Mouse (Mus musculus) olfactory bulb, adult 2 months (tissue): Measurements from ENCODE around the gene Cygb. TPM values are rescaled to one million over a fixed set of nuclear protein-coding genes. Genes with fewer than 3 reads are reported as not detected.

Experiments
- H3K27ac ChIP-seq: fragments of 200-500 bp; 2 replicates; pipeline ENCODE4 v1.5.1; 2012; ENCODE audit warnings: low read depth, low read length; ENCODE audit not compliant: insufficient read depth
- H3K4me1 ChIP-seq: fragments of 200-500 bp; 2 replicates; pipeline ENCODE4 v1.6.1; 2012; ENCODE audit warnings: low read length; ENCODE audit not compliant: control insufficient read depth, insufficient read depth
- H3K4me3 ChIP-seq: fragments of 200-500 bp; 2 replicates; pipeline ENCODE4 v1.5.1; 2012; ENCODE audit warnings: mild to moderate bottlenecking, low read depth, low read length, moderate library complexity; ENCODE audit not compliant: insufficient read depth
- CTCF ChIP-seq: fragments of 200-500 bp; IDR thresholded peaks from 2 replicates; pipeline ENCODE4 v1.5.1; 2012; ENCODE audit warnings: low read depth, mild to moderate bottlenecking, low read length, moderate library complexity; ENCODE audit not compliant: insufficient read depth
- POLR2A ChIP-seq: fragments of 200-500 bp; IDR thresholded peaks from 2 replicates; pipeline ENCODE4 v1.6.1; 2012; ENCODE audit warnings: mild to moderate bottlenecking, low read depth, low read length, moderate library complexity; ENCODE audit not compliant: insufficient read depth
- WGBS: fragments of 180-500 bp; shearing (Covaris S2); methylation state at CpG from one replicate; pipeline ENCODE4 v1.1.7; 2018; 5-methylcytosine and 5-hydroxymethylcytosine counted together
- polyA plus RNA-seq: library from polyadenylated mRNA; stranded (reverse); fragments of >200 nt; gene quantifications from 2 replicates; pipeline ENCODE4 v1.2.4, GENCODE M21; 2012; ENCODE audit warnings: low replicate concordance; ENCODE audit not compliant: missing spikeins, insufficient read depth, insufficient read length

Gene Cygb
- polyA plus RNA-seq, 1 experiment: not detected

DNA sequence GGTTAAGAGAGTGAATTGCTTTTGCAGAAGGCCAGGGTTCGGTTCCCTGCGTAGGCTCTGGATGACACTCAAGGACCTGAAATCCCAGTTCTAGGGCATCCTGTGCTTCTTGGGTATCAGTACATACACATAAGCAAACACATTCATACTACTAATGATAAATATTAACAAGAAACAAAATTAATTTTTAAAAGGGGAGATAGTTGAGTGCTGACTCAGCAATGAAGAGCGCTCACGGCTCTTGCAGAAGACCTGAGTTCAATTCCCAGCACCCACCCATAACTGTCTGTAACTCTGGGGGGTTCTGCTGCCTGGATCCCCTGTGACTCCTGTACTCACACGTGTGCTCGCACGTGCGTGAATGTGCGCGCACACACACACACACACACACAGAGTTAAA is 35.5 kb upstream of the Cygb start:
- no peak overlapping the region for H3K4me3 ChIP-seq
- peaks cover 7% of the 10 kb centered on the region for H3K4me1 ChIP-seq
- TF ChIP-seq CTCF (no peak), POLR2A (no peak)
- no peak overlapping the region for H3K27ac ChIP-seq
- 96% methylated on average over 10 of the region's 10 CpGs for WGBS

DNA sequence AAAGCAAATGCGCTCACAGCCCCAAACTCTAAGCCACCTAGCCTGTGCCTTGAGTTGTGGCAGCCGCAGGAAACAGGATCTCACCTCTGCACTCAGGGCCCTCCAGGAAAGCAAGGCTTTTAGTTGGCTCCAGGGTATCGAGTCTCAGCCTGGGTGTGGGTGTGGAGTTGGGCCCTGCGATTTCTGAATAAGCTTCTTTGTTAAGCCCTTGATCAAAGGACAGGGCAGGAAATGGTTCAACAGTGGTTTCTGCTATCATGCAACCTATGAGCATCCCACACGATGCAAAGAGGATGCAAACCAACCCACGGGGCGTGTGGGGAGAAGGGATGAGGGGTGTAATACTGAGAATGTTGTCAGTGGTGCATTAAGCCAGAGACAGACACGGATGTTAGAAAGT is 33.8 kb upstream of the Cygb start:
- no peak overlapping the region for H3K27ac ChIP-seq
- no peak overlapping the region for H3K4me3 ChIP-seq
- TF ChIP-seq POLR2A (no peak), CTCF (no peak)
- H3K4me1 ChIP-seq: no peaks in the 10 kb centered on the region
- WGBS: 65% methylated on average over 8 of the region's 8 CpGs

DNA sequence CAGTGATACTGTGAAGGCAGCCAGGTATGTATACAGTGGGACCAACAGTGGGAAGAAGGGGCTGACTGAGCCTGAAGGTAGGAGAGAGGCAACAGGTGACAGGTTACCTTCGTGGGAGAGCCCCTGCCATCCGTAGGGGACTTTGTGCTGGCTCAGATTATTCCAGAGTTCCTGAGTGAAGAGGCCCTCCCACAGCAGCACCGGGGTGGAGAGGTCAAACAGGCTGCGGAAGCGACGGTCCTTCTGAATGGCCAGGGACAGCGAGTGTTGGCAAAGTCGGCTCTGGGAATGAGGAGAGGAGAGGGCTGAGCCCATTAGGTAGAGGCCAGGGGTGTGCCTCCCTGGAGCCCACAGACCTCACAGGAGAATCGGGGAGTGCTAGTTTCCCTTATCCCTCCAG is 31.6 kb upstream of the Cygb start:
- Histone ChIP-seq H3K4me3 (no peak overlapping the region), H3K4me1 (no peaks in the 10 kb centered on the region), H3K27ac (no peak overlapping the region)
- TF ChIP-seq POLR2A (no peak), CTCF (no peak)
- 83% methylated on average over 9 of the region's 9 CpGs for WGBS

GRCm38 (mm10) chr11:116683777-116684176 is 29.7 kb upstream of the Cygb start:
- TF ChIP-seq CTCF (no peak), POLR2A (no peak)
- 82% methylated on average over 4 of the region's 4 CpGs for WGBS
- H3K4me3 ChIP-seq: no peak overlapping the region
- H3K4me1 ChIP-seq: 0 out of 2 replicates have a peak, but pooled peaks cover 3% of the 10 kb centered on the region
- H3K27ac ChIP-seq: no peak overlapping the region

DNA sequence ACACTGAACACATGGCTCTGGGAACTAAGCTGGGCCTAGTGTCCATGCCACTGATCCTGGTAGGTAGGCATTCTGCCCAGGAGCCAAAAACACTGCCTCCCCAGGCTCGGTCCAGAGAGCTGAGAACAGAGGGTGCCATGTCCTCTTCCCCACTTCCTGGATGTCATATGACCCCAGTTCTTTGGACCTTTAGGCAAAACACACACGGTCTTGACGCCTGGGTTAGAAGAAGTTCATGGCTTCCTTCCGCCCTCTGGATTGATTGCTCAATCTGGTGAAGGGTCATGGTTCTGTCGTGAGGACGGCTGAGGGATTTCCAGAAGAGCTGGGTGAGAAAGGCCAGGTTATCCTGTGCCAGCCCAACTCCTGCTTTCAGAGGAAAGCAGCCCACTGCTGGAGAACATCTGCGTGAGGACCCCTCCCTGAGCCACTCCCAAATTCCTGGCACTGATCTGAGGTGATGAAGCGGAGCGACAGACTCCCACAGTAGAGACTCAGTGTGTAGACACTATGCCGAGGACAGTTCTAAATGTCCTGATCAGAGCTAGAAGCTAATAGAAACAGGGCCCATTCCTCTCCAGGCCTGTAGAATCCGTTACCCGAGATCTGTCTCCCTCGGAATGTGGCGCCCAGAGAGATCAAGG is 28.5 kb upstream of the Cygb start:
- Histone ChIP-seq H3K4me1 (0 out of 2 replicates have a peak, but pooled peaks cover 3% of the 10 kb centered on the region), H3K27ac (no peak overlapping the region), H3K4me3 (no peak overlapping the region)
- TF ChIP-seq CTCF (no peak), POLR2A (no peak)
- 86% methylated on average over 14 of the region's 14 CpGs for WGBS

- 83% methylated on average over 4 of the region's 4 CpGs for WGBS
- Histone ChIP-seq H3K4me1 (0 out of 2 replicates have a peak, but pooled peaks cover 3% of the 10 kb centered on the region), H3K27ac (no peak overlapping the region), H3K4me3 (no peak overlapping the region)
- no peak for TF ChIP-seq CTCF
- no peak for TF ChIP-seq POLR2A
Observed at GRCm38 (mm10) chr11:116681147-116681546, 27.0 kb upstream of the Cygb start.

DNA sequence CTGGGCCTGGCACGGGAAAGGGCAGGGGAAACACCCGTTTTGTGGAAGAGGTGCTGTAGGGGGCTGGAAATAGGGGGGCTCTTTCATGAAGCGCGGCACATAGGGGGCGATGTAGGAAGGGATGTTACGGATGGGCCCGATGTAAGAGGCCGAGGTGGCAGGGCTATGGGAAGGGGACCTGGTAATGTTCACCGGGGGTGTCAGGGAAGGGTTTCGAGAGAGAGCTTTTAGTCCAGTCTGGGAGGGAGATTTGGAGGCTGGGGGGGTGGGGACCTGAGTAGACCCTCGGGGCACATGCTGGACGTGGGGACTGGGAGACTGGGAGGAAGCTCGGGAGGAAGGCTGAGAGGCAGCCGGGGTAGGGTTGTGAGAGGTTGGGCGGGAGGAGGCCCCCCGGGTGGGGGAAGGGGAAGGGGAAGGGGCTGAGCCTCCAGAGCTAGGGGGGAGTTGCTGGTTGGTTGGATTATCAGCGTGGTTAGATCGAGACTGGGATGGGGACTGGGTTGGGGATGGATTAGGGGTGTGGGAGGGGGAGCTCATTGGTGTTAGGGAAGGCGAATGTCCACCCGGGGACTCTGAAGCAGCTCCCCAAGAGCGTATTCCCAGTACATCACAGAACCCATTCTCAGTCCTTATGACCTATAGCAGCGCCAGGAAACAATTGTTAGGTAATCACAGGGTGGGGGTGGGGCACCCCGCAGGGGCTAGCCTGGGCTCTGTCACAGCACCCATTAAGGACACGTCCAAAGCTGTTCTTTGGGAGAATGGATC is 26.4 kb upstream of the Cygb start:
- H3K27ac ChIP-seq: no peak overlapping the region
- 0 out of 2 replicates have a peak, but pooled peaks cover 3% of the 10 kb centered on the region for H3K4me1 ChIP-seq
- TF ChIP-seq CTCF (no peak), POLR2A (no peak)
- 82% methylated on average over 24 of the region's 24 CpGs for WGBS
- no peak overlapping the region for H3K4me3 ChIP-seq

- Histone ChIP-seq H3K27ac (no peak overlapping the region), H3K4me1 (0 out of 2 replicates have a peak, but pooled peaks cover 3% of the 10 kb centered on the region), H3K4me3 (no peak overlapping the region)
- WGBS: 80% methylated on average over 6 of the region's 6 CpGs
- no peak for TF ChIP-seq CTCF
- TF ChIP-seq POLR2A: no peak
Observed at GRCm38 (mm10) chr11:116679148-116679547, 25.0 kb upstream of the Cygb start.

GRCm38 (mm10) chr11:116677711-116678441 is 23.8 kb upstream of the Cygb start:
- H3K4me1 ChIP-seq: 0 out of 2 replicates have a peak, but pooled peaks cover 3% of the 10 kb centered on the region
- no peak overlapping the region for H3K27ac ChIP-seq
- WGBS: 81% methylated on average over 8 of the region's 8 CpGs
- TF ChIP-seq CTCF (no peak), POLR2A (no peak)
- H3K4me3 ChIP-seq: no peak overlapping the region
